Mouse (Mus musculus): ENCODE measurements at regions not wholly inside any gene's neighbourhood (a gene's known extent, or its start where the extent isn't known, plus 50 kb on each side); places are given as distances from the start of the nearest gene placed in this dataset.

- Histone ChIP-seq H3K9me3 (replicated peaks; ENCODE audit: insufficient read depth, low read length) (no peaks in the 10 kb centered on the region), H3K4me1 (ENCODE audit: control insufficient read depth in 1 of 2, insufficient read depth in 2 of 2, low read length in 2 of 2) (no peaks in the 10 kb centered on the region), H3K27ac (ENCODE audit: control insufficient read depth, low read depth, low read length) (no peak overlapping the region), H3K79me2 (ENCODE audit: control insufficient read depth, insufficient read depth, low read length, poor library complexity) (no peaks in the 10 kb centered on the region), H3K27me3 (ENCODE audit: control insufficient read depth in 1 of 2, insufficient read depth in 2 of 2, low read length in 2 of 2) (no peaks in the 10 kb centered on the region), H3K9ac (ENCODE audit: control insufficient read depth, low read depth, low read length, poor library complexity, severe bottlenecking) (no peak overlapping the region), H3K4me3 (ENCODE audit: control insufficient read depth in 1 of 2, insufficient read depth in 1 of 2, low read depth in 2 of 2, low read length in 2 of 2) (no peak overlapping the region), H3K36me3 (ENCODE audit: control insufficient read depth in 1 of 2, insufficient read depth in 2 of 2, low read length in 2 of 2) (no peaks in the 10 kb centered on the region)
- DNase-seq (ENCODE audit: low read depth, low spot score) = no peak
- TF ChIP-seq ETS1 (IDR thresholded peaks at IDR 0.05; ENCODE audit: low read depth, low read length) = no peak
- TF ChIP-seq SMC3 (IDR thresholded peaks at IDR 0.05; ENCODE audit: low read depth, low read length) = no peak
- no peak for TF ChIP-seq RCOR1 (IDR thresholded peaks at IDR 0.05; ENCODE audit: low read depth, low read length)
- TF ChIP-seq USF2 (IDR thresholded peaks at IDR 0.05; ENCODE audit: borderline replicate concordance in 1 of 2, insufficient read depth in 1 of 2, low read depth in 1 of 2, low read length in 2 of 2) = no peak
- no peak for TF ChIP-seq POLR2AphosphoS5 (IDR thresholded peaks at IDR 0.05; ENCODE audit: borderline replicate concordance, low read depth, low read length)
- TF ChIP-seq ZKSCAN1 (IDR thresholded peaks at IDR 0.05; ENCODE audit: low read depth, low read length) = no peak
- no peak for TF ChIP-seq NELFE (IDR thresholded peaks at IDR 0.05; ENCODE audit: low read depth, low read length)
- TF ChIP-seq MXI1 (IDR thresholded peaks at IDR 0.05; ENCODE audit: low read depth, low read length) = no peak
- no peak for TF ChIP-seq ZMIZ1 (IDR thresholded peaks at IDR 0.05; ENCODE audit: low read depth, low read length)
- no peak for TF ChIP-seq ZNF384 (IDR thresholded peaks at IDR 0.05; ENCODE audit: low read depth, low read length)
- no peak for TF ChIP-seq MAX (IDR thresholded peaks at IDR 0.05; ENCODE audit: low read length)
- TF ChIP-seq MYB (IDR thresholded peaks at IDR 0.05; ENCODE audit: low read depth, low read length) = no peak
- no peak for TF ChIP-seq E2F4 (IDR thresholded peaks at IDR 0.05; ENCODE audit: borderline replicate concordance, low read depth, low read length)
- TF ChIP-seq TBP (IDR thresholded peaks at IDR 0.05; ENCODE audit: low read depth, low read length) = no peak
- TF ChIP-seq NRF1 (IDR thresholded peaks at IDR 0.05; ENCODE audit: insufficient read depth, low read depth, low read length, poor library complexity, severe bottlenecking) = no peak
- no peak for TF ChIP-seq CHD1 (IDR thresholded peaks at IDR 0.05; ENCODE audit: low read depth, low read length)
- no peak for TF ChIP-seq POLR2A (IDR thresholded peaks at IDR 0.05; ENCODE audit: control insufficient read depth in 1 of 2, insufficient read depth in 1 of 2, low read depth in 1 of 2, low read length in 2 of 2, poor library complexity in 1 of 2)
Observed at GRCm38 (mm10) chr11:111442257-111442656, 376.3 kb downstream of the Kcnj2 start.

GRCm38 (mm10) chr11:111443381-111443780 lies 377.4 kb downstream of the Kcnj2 start:
- Histone ChIP-seq H3K27me3 (ENCODE audit: control insufficient read depth in 1 of 2, insufficient read depth in 2 of 2, low read length in 2 of 2) (no peaks in the 10 kb centered on the region; a peak in 1 of 4 replicates), H3K9ac (ENCODE audit: control insufficient read depth, low read depth, low read length, poor library complexity, severe bottlenecking) (no peak overlapping the region), H3K27ac (ENCODE audit: control insufficient read depth, low read depth, low read length) (no peak overlapping the region)

More at GRCm38 (mm10) chr11:111443381-111443780, 377.4 kb downstream of the Kcnj2 start:
- DNase-seq (ENCODE audit: low read depth, low spot score) = no peak
- Histone ChIP-seq H3K4me3 (ENCODE audit: control insufficient read depth in 1 of 2, insufficient read depth in 1 of 2, low read depth in 2 of 2, low read length in 2 of 2) (no peak overlapping the region), H3K4me1 (ENCODE audit: control insufficient read depth in 1 of 2, insufficient read depth in 2 of 2, low read length in 2 of 2) (no peaks in the 10 kb centered on the region), H3K79me2 (ENCODE audit: control insufficient read depth, insufficient read depth, low read length, poor library complexity) (no peaks in the 10 kb centered on the region), H3K9me3 (replicated peaks; ENCODE audit: insufficient read depth, low read length) (no peaks in the 10 kb centered on the region), H3K36me3 (ENCODE audit: control insufficient read depth in 1 of 2, insufficient read depth in 2 of 2, low read length in 2 of 2) (no peaks in the 10 kb centered on the region)
- TF ChIP-seq NRF1 (IDR thresholded peaks at IDR 0.05; ENCODE audit: insufficient read depth, low read depth, low read length, poor library complexity, severe bottlenecking) (no peak), TCF12 (IDR thresholded peaks at IDR 0.05; ENCODE audit: low read depth, low read length) (no peak), ZMIZ1 (IDR thresholded peaks at IDR 0.05; ENCODE audit: low read depth, low read length) (no peak), CHD1 (IDR thresholded peaks at IDR 0.05; ENCODE audit: low read depth, low read length) (no peak), POLR2AphosphoS5 (IDR thresholded peaks at IDR 0.05; ENCODE audit: borderline replicate concordance, low read depth, low read length) (no peak), MAX (IDR thresholded peaks at IDR 0.05; ENCODE audit: low read length) (no peak), TAL1 (IDR thresholded peaks at IDR 0.05; ENCODE audit: low read length) (no peak), MAFK (IDR thresholded peaks at IDR 0.05; ENCODE audit: borderline replicate concordance, low read depth, low read length) (no peak), CHD2 (IDR thresholded peaks at IDR 0.05; ENCODE audit: low read length) (no peak), TBP (IDR thresholded peaks at IDR 0.05; ENCODE audit: low read depth, low read length) (no peak), E2F4 (IDR thresholded peaks at IDR 0.05; ENCODE audit: borderline replicate concordance, low read depth, low read length) (no peak), SMC3 (IDR thresholded peaks at IDR 0.05; ENCODE audit: low read depth, low read length) (no peak), MYB (IDR thresholded peaks at IDR 0.05; ENCODE audit: low read depth, low read length) (no peak), GABPA (IDR thresholded peaks at IDR 0.05; ENCODE audit: low read depth, low read length) (no peak), MYC (IDR thresholded peaks at IDR 0.05; ENCODE audit: low read depth, low read length) (no peak), JUND (IDR thresholded peaks at IDR 0.05; ENCODE audit: low read depth, low read length) (no peak), KAT2A (conservative IDR thresholded peaks at IDR 0.05; ENCODE audit: low read depth, low read length) (no peak), ZKSCAN1 (IDR thresholded peaks at IDR 0.05; ENCODE audit: low read depth, low read length) (no peak), EP300 (IDR thresholded peaks at IDR 0.05; ENCODE audit: low read depth in 1 of 2, low read length in 2 of 2) (no peak)
